Mouse (Mus musculus) E14TG2a.4 (cell line): ENCODE results near the gene Macrod1.

Experiments used
- CTCF ChIP-seq: conservative IDR thresholded peaks from 2 replicates; pipeline ENCODE4 v1.5.1; 2014; ENCODE audit warnings: low read length
- NANOG ChIP-seq: IDR thresholded peaks from 2 replicates; pipeline ENCODE4 v1.6.1; 2014; ENCODE audit warnings: borderline replicate concordance, low read length, mixed read lengths
- POU5F1 ChIP-seq: IDR thresholded peaks from 2 replicates; pipeline ENCODE4 v1.6.1; 2014; ENCODE audit warnings: low read length, borderline replicate concordance

DNA sequence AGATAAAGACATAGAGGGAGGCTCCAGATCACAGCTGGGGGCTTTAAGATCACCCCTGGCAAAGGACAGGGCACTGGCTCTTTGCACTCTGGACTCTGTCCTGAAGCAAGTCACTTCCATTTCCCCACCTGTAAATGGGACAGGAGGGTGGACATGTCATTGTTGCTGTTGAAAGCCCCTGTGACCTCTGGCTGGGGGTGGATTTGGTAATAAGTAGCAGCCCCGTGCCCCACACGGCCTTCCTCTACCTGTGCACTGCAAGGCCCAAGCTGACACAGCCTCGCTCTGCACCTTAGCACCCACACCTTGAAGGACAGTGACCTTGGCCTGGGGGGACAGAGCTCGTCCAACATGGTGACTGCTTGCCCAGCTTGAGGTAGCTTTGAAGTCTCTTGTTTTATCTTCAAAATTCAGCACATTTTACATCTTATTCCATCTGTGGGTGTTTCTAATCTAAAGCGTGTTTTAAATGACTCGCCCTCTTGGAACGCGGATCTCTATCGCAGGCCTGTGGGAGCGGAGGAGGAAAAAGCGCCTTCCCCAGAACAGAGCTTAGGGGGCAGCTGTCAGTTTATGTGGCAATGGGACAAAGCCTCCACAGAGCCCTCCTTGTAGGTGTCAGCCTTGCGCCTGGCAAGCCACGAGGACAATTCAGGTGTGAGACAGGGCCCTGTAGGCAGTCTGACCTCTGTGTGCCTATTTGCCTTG, 121.3 kb downstream of the Macrod1 start:
- no peak for TF ChIP-seq CTCF
- TF ChIP-seq POU5F1, result no peak
- TF ChIP-seq NANOG, result no peak
